Mouse (Mus musculus) right cerebral cortex, adult 2 months (tissue): ENCODE data around the gene Ssr4.

Source experiments
- DNase-seq, 2 experiments: peaks; one replicate each; pipeline ENCODE4 v3.0.0; 2021 to 2022; ENCODE audit warnings: low spot score in 2 of 2

The Ssr4 gene

DNA sequence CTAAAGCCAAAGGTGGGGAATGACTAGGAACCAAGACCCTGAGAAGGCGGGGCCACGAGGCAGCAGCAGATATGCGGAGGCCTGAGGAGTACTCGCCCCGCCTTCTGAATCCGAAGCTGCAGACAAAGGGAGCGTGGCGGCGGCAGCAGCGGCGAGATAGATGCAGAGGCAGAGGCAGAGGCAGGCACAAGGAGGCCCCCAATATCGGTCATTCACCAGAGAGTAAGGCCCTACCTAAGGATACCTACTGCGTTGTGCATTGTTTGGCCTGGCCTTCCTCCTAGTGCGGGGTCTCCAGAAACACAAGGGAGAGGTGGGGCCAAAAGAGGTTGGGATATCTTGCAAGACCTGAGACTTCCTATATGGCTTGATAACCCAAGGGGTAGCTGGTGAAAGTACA is 28.2 kb downstream of the Ssr4 start:
- DNase-seq: no peak

DNA sequence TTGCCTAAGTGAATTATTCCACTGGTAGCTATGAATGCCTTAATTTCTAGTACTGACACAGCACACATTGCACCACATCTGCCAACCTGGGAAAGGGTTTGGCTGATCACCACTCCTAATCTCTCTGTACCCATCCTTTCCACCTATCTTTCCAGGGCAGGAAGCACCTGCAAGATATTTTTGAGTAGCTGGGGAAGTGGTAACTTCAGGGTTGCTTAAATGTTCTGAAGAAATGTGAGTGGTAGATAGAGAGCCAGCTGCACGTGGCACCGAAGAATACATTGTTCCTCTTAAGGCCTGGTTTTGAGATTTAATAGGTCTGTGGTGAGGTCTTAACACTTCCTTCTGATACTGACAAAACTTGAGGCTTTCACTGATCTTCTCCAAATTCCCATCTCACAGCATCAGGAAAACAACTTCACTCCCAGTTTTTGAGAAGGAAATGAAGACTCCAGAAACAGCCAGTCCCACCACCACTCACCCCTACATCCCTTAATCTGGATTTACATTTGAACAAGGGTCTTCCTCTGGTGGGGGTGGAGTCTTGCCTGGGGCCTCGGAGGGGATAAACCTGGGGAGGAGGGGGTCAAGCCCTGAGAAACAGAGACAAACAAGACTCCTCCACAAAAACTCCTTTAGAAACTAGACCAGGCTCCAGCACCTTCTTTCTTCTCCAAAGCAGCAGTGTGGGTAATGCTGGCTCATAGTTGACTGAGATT is 29.9 kb downstream of the Ssr4 start:
- DNase-seq: no peak

DNA sequence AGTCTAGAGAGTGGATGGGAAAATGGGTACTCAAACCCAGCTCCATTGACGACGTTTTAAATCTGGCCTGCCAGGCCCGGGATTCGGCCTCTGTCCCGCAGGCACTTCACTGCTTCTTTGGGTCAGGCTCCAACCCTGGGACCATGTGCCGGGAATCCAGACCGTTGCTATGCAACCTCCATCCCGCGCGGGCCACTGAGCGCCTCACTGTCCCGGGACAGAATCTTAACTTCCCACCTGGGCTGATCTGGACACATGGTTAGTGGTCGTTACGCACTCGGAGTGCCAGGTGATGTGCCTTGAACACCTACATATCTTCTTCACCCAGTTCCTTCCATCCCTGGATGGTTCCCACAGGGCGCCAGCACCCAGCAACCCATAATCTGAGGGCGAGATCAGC is 36.9 kb downstream of the Ssr4 start:
- no peak for DNase-seq

DNA sequence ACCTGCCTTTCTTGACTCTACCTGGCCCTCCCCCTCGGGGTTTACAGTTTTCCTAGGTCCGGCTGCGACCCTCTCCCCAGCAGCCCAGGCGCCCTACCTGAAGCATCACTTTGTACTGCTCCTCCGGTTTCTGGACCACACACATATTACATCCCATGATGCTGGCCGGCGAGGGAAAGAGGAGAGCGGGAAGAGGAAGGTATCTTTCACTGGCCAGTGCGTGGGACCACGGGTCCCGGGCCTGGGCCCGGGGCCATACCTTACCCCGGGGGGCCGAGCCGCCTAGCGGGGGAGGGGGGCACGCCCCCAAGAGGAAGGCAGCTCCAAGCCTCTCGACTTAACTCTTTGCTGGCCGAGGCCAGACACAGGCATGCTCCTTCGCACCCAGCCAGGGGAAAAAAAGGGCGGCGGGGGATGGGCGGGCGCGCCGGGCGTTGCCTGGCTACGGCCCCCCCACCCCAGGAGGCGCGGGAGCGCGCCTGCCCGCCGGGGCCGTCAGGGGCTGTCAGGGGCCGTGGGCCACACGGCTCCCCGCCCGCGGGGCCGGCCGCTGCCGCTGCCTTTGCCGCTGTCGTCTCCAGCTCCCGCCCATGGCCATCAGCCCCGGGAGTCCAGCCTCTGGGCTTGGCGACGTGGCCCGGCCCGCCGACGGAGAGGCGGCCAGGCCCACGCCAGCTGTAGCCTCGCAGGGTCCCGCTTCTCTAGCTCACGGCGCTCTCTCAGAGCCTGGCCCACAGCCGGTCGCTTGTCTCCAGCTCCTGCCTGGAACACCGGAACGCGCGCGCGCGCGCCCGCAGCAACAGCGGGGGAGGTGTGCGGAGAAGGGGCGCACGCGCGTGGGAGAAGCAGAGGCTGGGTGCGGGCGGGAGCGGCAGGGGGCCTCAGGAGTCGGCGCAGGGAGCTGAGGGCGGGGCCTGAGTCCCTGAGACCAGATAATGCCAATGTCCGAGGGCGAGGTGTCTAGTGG is 37.6 kb downstream of the Ssr4 start, which contains the start of gene Pdzd4:
TSS of gene Pdzd4 (minus strand) at position 785 of the 967 bp plus-strand sequence.
- peak; percentile 42 to 51 for DNase-seq

DNA sequence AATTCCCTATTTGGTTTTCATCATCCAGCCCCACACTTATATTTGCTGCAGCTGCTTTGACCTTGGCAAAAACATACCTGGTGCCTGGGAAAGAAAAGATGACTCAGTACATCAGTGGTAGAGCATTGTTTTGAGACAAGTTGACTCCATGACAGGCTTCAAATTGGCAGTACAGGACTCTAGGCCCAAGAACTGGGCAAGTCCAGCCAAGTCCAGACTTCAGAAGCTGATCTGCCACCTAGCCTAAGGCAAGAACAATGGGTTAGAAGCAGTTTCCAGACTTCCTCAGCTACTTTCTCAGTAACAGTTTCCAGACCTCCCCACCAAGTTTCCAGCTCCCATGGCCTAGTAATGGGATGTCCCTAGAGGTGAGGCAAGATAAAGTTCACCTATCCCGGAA is 48.9 kb downstream of the Ssr4 start:
- DNase-seq: no peak

DNA sequence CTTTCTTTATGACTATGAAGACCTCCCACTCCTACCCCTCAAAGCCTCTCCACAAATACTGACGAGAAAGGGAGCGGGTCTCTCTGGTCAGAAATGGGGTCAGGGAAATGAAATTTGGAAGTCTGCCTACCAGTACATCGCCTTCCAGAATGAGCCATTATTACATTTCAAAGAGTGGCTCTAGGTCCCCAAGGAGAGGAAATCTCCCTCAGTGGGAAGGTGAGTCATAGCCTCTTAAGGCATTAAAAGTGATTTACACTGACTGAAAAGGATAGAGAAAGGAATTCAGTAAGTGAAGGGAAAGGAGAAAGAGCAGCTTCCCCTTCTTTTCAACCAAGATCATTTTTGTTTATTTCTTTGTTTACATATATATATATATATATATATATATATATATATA is 49.9 kb downstream of the Ssr4 start:
- DNase-seq: no peak
